Mouse (Mus musculus) heart, adult 9 months (tissue): Measurements from ENCODE around the gene Hist1h2ba.

ENCODE experiments used
- DNase-seq, 2 experiments: peaks; one replicate each; pipeline ENCODE4 v3.0.0; 2022; ENCODE audit warnings: low spot score in 2 of 2

Gene Hist1h2ba

DNA sequence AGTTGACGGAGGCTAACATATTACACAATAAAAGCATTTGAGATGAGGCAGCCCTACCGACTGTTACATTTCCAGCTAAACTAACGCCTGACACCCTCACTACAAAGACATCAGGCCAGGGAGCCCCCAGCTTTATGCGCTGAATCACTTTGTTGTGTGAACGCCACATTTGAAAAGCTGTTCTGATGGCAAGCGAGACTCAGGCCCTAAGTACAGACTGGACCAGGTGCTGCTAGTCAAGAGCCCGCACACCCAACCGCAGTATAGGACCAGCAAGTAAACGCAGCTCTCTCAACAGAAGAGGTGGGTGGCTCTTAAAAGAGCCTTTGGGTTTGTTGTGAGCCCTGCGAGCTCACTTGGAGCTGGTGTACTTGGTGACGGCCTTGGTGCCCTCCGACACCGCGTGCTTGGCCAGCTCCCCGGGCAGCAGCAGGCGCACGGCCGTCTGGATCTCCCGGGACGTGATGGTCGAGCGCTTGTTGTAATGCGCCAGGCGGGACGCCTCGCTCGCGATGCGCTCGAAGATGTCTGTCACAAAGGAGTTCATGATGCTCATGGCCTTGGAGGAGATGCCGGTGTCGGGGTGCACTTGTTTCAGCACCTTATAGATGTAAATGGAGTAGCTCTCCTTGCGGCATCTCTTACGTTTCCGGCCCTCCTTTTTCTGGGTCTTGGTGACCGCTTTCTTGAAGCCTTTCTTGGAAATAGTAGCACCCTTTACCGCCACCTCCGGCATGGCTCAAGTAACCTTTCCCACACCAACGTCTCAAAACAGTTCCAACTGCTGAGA is at the start of gene Hist1h2ba:
Gene Hist1h2ba, minus strand, starts transcription at position 736 of the 790 bp plus-strand sequence.
- DNase-seq: no peak

GRCm38 (mm10) chr13:23972271-23972670 is 38.3 kb upstream of the Hist1h2ba start:
- DNase-seq: no peak

DNA sequence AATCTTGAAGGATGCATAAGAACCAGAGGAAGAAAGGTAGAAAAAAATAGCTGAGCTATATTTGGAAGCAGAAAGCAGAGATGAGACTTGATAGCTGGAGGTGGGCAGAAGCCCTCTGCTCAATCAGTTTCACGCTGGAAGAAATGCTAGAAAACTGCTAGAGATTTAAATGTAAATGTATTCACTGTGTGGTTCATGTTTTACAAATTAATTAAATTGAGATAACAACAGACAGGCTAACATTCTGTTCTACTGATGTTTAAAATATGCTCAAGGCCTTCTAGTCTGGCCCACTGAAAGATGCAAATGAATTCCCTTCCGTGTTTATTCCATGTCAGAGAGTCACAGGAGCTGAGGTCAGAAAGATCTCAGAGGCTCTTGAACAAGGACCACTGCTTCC is 37.9 kb upstream of the Hist1h2ba start:
- DNase-seq: no peak

DNA sequence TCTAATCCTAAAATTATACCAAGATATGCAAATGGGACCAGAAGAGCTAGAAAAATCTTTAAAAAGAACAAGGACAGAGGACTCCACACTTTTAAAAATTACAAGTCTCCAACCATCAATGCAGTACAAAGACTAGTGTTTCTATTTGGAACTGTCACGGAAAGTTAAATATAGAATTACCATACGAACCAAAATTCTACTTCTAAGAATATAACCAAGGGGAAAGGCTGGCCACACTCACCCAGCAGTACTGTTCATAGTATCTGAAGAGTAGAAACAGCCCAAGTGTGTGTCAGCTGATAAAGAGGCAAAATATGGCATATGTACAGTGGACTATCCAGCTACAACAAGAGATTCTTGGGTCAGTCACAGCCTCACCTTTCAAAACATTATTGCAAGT is 31.0 kb upstream of the Hist1h2ba start:
- no peak for DNase-seq

DNA sequence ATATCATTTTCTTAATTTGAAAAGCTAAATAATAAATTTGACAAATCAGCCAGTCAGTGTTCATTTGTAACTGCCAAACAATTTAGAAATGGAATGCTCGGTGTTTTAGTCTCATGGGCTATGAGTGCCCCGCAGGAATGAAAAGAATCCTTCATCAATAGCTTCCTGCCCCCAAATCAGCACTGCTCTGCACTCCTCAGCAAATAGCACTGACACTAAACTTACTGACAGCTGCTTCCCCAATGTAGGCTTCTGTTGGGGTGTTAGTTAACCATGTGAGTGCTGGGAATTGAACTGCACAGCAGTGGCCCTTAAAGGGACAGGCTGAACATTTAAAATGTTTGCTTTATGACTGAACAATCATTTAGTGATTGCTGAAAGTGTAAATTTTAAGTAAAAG is 25.8 kb upstream of the Hist1h2ba start:
- DNase-seq: no peak

DNA sequence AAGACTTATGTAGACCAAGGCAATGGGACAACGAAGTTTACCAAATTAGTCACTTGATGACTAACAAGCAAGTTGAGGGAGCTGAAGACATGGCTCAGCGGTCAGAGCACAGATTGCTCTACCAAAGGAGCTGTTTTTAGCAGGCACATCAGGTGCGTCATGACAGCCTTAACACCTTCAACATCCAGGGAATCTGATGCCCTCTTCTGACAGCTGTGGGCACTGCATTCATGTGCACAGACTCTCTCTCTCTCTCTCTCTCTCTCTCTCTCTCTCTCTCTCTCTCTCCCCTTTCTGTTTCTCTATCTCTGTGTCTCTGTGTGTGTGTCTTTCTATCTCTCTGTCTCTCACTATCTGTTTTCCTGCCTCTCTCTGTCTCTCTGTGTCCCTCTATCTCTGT is 17.0 kb upstream of the Hist1h2ba start:
- no peak for DNase-seq

- DNase-seq: peak in 1 of 2 experiments; percentile 37
Measured at GRCm38 (mm10) chr13:23949484-23950246, 15.7 kb upstream of the Hist1h2ba start.

DNA sequence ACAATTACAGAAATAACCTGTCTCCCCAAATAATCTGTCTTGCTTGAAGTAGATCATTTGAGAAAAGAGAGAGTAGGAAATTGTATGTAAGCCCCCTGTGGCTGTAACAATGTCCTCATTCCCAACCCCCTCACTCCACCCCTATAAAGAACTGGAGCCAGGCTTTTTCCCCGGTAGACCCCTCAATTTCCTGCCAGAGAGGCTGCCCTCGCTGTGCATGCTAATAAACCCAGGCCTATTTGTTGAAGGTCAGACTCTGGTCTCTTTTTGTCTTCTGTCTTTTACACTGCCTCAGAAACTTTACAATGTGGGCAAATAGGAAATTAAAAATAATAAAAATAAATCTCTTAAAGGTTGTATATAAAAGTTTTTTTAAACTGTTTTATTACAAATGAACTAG is 12.3 kb upstream of the Hist1h2ba start:
- no peak for DNase-seq

DNA sequence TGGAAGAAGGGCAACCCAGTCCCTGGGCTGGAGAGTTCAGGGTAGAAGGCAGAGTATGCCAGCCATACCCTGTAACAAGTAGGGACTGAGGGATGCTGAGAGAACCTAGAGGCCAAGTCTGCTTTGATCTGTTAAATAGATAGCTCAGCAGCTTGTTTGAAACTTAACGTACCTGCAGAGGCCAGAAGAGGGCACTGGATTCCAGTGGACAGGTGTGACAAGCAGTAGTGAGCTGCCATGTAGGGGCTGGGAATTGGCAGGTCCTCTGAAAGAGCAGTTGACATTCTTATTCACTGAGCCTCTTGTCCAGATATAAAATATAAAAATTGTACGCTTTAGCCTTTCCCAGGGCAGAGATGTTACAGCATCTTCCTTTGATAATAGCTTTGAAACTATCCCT is 8.9 kb upstream of the Hist1h2ba start:
- DNase-seq: no peak

DNA sequence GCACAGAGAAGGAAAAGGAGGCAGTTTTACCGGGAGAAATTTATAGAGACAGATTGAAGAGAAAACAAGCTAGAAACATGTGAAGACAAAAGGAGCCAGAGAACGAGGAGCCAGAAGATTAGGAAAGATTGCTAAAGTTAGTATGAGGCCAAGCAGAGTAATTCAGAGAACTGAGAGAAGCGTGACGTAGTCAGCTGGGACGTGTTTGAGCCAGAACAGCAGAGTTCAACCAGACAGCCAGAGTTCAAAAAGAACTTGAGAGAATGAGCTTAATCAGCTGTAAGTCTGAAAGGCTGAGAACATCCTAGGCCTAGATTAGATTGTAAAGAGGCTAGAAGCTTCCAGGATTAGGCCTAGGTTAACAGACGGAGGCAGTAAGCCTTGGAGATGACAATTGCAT is 6.3 kb upstream of the Hist1h2ba start:
- peak; percentile 39 to 43 for DNase-seq

- DNase-seq: no peak
Measured at GRCm38 (mm10) chr13:23938699-23939098, 4.7 kb upstream of the Hist1h2ba start.

DNA sequence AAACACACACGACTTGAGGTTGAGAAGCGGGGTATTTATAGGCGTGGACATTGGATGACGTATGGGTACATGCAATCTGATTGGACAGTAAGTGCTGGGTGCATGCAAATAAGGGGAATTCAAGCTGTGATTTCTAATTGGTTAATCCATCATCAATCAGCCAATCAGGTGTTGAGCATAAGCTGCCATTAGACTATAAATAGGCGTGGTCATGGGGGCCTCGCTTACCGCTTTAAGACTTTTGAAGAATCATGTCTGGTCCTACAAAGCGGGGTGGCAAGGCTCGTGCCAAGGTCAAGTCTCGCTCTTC is 210 bp upstream of the Hist1h2ba start, which contains the start of gene Hist1h2aa:
Gene Hist1h2aa, plus strand, starts transcription at position 252 of the 310 bp plus-strand sequence.
- DNase-seq: no peak

DNA sequence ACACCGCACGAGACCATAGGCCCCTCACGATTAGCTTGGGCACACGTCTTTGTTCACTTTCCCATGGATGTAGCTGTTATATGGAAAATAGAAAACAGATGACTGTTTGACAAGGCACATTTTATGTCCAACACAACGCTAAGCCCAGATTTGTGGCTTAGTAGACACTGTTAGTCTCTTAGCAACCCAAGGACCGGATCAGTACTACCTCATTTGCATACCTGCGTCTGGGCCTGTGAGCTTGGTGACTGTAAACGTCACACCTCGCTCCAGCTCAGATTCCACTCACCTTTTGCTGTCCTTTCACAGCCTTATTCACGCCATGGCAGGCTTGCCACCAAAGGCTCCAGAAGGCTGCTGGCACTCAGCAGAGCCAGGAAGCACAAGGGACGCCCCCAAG is 3.1 kb downstream of the Hist1h2ba start:
- no peak for DNase-seq

- DNase-seq: no peak
Measured at GRCm38 (mm10) chr13:23930461-23930860, 3.5 kb downstream of the Hist1h2ba start.

DNA sequence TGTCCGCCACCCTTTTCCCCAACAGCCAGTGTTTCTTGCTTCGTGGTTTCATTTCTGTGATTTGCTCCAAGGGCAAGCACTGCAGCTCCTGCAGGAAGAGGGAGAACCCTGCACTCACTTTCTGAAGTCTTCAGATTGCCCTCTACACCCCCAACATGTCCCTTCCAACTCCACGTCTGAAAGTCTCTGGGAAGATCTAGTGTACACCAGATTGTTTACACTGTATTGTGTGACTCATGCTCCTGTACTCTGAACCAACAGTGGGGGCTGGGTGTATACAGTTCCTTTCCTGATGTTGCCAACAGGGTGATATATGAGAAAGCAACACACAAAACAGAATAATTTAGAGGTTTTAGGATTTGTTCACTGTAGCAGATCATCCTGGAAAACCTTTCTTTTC is 5.3 kb downstream of the Hist1h2ba start:
- DNase-seq: no peak

DNA sequence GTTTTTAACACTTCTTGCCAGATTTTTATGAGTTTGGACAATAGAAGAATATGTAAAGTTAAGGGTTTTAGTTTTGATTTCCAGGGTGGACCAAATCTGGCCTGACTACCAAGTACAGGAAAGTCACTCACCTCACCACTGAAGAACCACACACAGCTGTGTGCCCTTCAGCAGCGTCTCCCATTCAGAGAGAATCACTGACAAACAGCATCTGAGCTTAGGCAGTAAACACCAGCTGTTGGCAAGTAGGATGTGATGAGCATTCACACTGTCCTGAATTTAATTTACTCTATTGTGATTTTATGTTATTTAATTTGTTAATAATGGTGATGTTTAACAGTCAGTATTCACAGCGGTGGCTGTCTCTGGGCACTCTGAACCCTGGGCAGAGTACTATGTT is 8.2 kb downstream of the Hist1h2ba start:
- no peak for DNase-seq

DNA sequence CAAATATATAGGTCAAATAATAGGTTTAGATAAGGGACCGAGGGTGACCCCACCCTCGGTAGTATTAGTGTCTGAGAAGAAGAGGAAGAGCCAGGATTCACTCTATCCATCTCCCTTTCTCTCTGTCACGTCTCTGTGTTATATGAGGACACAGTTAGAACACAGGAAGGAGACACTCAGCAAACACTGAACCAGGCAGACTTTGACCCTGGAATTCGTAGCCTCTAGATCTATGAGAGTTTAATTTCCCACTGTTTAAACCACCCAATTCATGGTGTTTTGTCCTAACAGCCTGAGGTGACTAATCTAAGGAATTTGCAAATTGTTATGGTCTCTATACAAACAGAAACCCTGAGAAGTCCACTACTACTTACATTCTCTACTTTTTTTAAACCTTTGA is 16.3 kb downstream of the Hist1h2ba start:
- DNase-seq: no peak

- DNase-seq: no peak
Measured at GRCm38 (mm10) chr13:23916132-23916531, 17.8 kb downstream of the Hist1h2ba start.

GRCm38 (mm10) chr13:23914376-23915167 is 19.4 kb downstream of the Hist1h2ba start, which contains the start of gene Slc17a4:
Gene Slc17a4 (minus strand): TSS chr13:23915009.
- DNase-seq: no peak

- peak; percentile 39 to 64 for DNase-seq
Measured at GRCm38 (mm10) chr13:23913791-23914306, 20.1 kb downstream of the Hist1h2ba start.

GRCm38 (mm10) chr13:23911335-23911734 is 22.6 kb downstream of the Hist1h2ba start:
- DNase-seq: no peak

DNA sequence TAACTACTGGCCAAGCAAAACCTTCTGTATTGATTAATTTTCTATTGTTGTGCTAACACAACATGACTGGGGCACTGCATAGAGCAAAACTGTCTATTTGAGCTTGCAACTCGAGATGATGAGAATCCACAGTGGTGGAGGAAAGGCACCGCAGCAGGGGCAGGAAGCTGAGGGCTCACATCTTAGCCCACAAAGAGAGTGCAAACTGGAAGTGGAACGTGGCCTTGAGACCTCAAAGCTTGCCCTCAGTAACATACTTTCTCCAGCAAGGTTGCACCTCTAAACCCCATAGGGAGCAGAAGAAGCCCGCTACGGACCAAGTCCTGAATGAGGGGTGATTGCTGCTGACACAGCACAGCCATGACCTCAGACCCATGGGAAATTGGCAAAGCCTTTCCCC is 23.8 kb downstream of the Hist1h2ba start:
- no peak for DNase-seq
